Mouse (Mus musculus) lung, embryonic 16.5 days (tissue): ENCODE data around the gene Atp6v0a4. TPM values are rescaled to one million over a fixed set of nuclear protein-coding genes. Genes with fewer than 3 reads are reported as not detected.
A peak's percentile ranks its signal among the peaks of the same experiment; 100 is the strongest.

Experiments used
- ATAC-seq: fragments of 200-750 bp; cut with Nextera tagmentation; 2 replicates; pipeline ENCODE4 v1.8.0; 2017; ENCODE audit warnings: low read depth, mild to moderate bottlenecking, moderate library complexity
- H3K27ac ChIP-seq: fragments of 300-500 bp; sonication (generic); 2 replicates; pipeline ENCODE4 v1.5.1; 2014; ENCODE audit warnings: mild to moderate bottlenecking, control low read depth, low read length
- H3K27me3 ChIP-seq: fragments of 300-500 bp; sonication (generic); 2 replicates; pipeline ENCODE4 v1.6.1; 2014; ENCODE audit warnings: low read depth, low read length, mixed read lengths; ENCODE audit not compliant: control insufficient read depth, insufficient read depth
- H3K36me3 ChIP-seq: fragments of 300-500 bp; sonication (generic); 2 replicates; pipeline ENCODE4 v1.6.1; 2014; ENCODE audit warnings: low read length; ENCODE audit not compliant: control insufficient read depth, insufficient read depth
- H3K4me1 ChIP-seq: fragments of 300-500 bp; sonication (generic); replicated peaks from 2 replicates; pipeline ENCODE4 v1.6.1; 2014; ENCODE audit warnings: low read length, mixed read lengths; ENCODE audit not compliant: control insufficient read depth, insufficient read depth
- H3K4me2 ChIP-seq: fragments of 300-500 bp; sonication (generic); 2 replicates; pipeline ENCODE4 v1.6.1; 2014; ENCODE audit warnings: low read depth, low read length, control low read depth
- H3K4me3 ChIP-seq: fragments of 300-500 bp; sonication (generic); 2 replicates; pipeline ENCODE4 v1.5.1; 2014; ENCODE audit warnings: mild to moderate bottlenecking, low read length, control low read depth
- H3K9ac ChIP-seq: fragments of 300-500 bp; sonication (generic); 2 replicates; pipeline ENCODE4 v1.6.1; 2014; ENCODE audit warnings: low read length, control low read depth
- H3K9me3 ChIP-seq: fragments of 300-500 bp; sonication (generic); 2 replicates; pipeline ENCODE4 v1.6.1; 2016; ENCODE audit warnings: low read length; ENCODE audit not compliant: control insufficient read depth
- WGBS: fragments of 180-500 bp; shearing (Covaris S2); extraction: QIAGEN DNeasy Blood & Tissue Kit; methylation state at CpG from one replicate; pipeline ENCODE4 v1.1.7; 2014; 5-methylcytosine and 5-hydroxymethylcytosine counted together
- polyA plus RNA-seq: library from polyadenylated mRNA; unstranded; fragments of >200 nt; fragmentation: Nextera tagmentation; extraction: Ambion mirVana; gene quantifications from 2 replicates; pipeline ENCODE4 v1.2.1, GENCODE M21; 2015

Gene Atp6v0a4
- polyA plus RNA-seq, 1 experiment from 2014 or later: 10.5 TPM

- WGBS: 56% methylated on average over 4 of the region's 4 CpGs
- H3K9me3 ChIP-seq: peaks cover 3% of the 10 kb centered on the region; the same call in 1 of the 2 replicates
- no peak overlapping the region; the same call in 1 of the 2 replicates for H3K27ac ChIP-seq
- H3K4me3 ChIP-seq: no peak overlapping the region
- H3K27me3 ChIP-seq: no peaks in the 10 kb centered on the region
- H3K9ac ChIP-seq: no peak overlapping the region
- H3K4me1 ChIP-seq: no peaks in the 10 kb centered on the region
- peak; percentile 43 for ATAC-seq
- no peak overlapping the region for H3K4me2 ChIP-seq
- H3K36me3 ChIP-seq: peaks cover 8% of the 10 kb centered on the region; the same call in 1 of the 2 replicates
Measured at GRCm38 (mm10) chr6:38131801-38132231, 7.4 kb upstream of the Atp6v0a4 start.

- Histone ChIP-seq H3K4me3 (no peak overlapping the region), H3K27ac (no peak overlapping the region), H3K27me3 (no peaks in the 10 kb centered on the region), H3K36me3 (peaks cover 8% of the 10 kb centered on the region; the same call in 1 of the 2 replicates), H3K9ac (no peak overlapping the region), H3K4me1 (no peaks in the 10 kb centered on the region), H3K4me2 (no peak overlapping the region), H3K9me3 (peaks cover 3% of the 10 kb centered on the region; the same call in 1 of the 2 replicates)
- ATAC-seq: no peak
- 96% methylated on average over 5 of the region's 5 CpGs for WGBS
Measured at GRCm38 (mm10) chr6:38129883-38130282, 5.5 kb upstream of the Atp6v0a4 start.

GRCm38 (mm10) chr6:38128115-38128514 is 3.7 kb upstream of the Atp6v0a4 start:
- Histone ChIP-seq H3K36me3 (peaks cover 6% of the 10 kb centered on the region; the same call in 1 of the 2 replicates), H3K27me3 (no peaks in the 10 kb centered on the region), H3K27ac (no peak overlapping the region), H3K4me2 (no peak overlapping the region), H3K9me3 (peaks cover 3% of the 10 kb centered on the region; the same call in 1 of the 2 replicates), H3K4me3 (no peak overlapping the region), H3K4me1 (peaks cover 8% of the 10 kb centered on the region), H3K9ac (no peak overlapping the region)
- 85% methylated on average over 14 of the region's 14 CpGs for WGBS
- no peak for ATAC-seq

GRCm38 (mm10) chr6:38125462-38125861 is 1.1 kb upstream of the Atp6v0a4 start:
- ATAC-seq: no peak
- H3K4me3 ChIP-seq: no peak overlapping the region
- H3K4me2 ChIP-seq: no peak overlapping the region
- H3K27me3 ChIP-seq: no peaks in the 10 kb centered on the region
- H3K36me3 ChIP-seq: peaks cover 6% of the 10 kb centered on the region; the same call in 1 of the 2 replicates
- H3K4me1 ChIP-seq: peaks cover 8% of the 10 kb centered on the region
- peaks cover 3% of the 10 kb centered on the region; the same call in 1 of the 2 replicates for H3K9me3 ChIP-seq
- no peak overlapping the region for H3K27ac ChIP-seq
- H3K9ac ChIP-seq: no peak overlapping the region
- WGBS: 87% methylated on average over 3 of the region's 3 CpGs

GRCm38 (mm10) chr6:38124882-38125281 is 496 bp upstream of the Atp6v0a4 start:
- Histone ChIP-seq H3K27ac (no peak overlapping the region), H3K9me3 (peaks cover under 1% of the 10 kb centered on the region; the same call in 1 of the 2 replicates), H3K27me3 (no peaks in the 10 kb centered on the region), H3K4me1 (peaks cover 8% of the 10 kb centered on the region), H3K4me2 (no peak overlapping the region), H3K4me3 (no peak overlapping the region), H3K36me3 (peaks cover 4% of the 10 kb centered on the region; the same call in 1 of the 2 replicates), H3K9ac (no peak overlapping the region)
- no peak for ATAC-seq
- 91% methylated on average over 5 of the region's 5 CpGs for WGBS

GRCm38 (mm10) chr6:38123471-38124206 is 747 bp downstream of the Atp6v0a4 start:
- Histone ChIP-seq H3K4me3 (no peak overlapping the region), H3K27ac (no peak overlapping the region), H3K4me2 (no peak overlapping the region), H3K4me1 (peaks cover 8% of the 10 kb centered on the region), H3K9ac (no peak overlapping the region), H3K27me3 (no peaks in the 10 kb centered on the region), H3K36me3 (no peaks in the 10 kb centered on the region), H3K9me3 (no peaks in the 10 kb centered on the region)
- 66% methylated on average over 18 of the region's 18 CpGs for WGBS
- ATAC-seq: no peak

- H3K4me3 ChIP-seq: no peak overlapping the region
- 57% methylated on average over 6 of the region's 6 CpGs for WGBS
- H3K9me3 ChIP-seq: no peaks in the 10 kb centered on the region
- H3K9ac ChIP-seq: no peak overlapping the region
- H3K27me3 ChIP-seq: no peaks in the 10 kb centered on the region
- peaks cover 8% of the 10 kb centered on the region for H3K4me1 ChIP-seq
- no peaks in the 10 kb centered on the region for H3K36me3 ChIP-seq
- no peak overlapping the region for H3K27ac ChIP-seq
- H3K4me2 ChIP-seq: no peak overlapping the region
- ATAC-seq: 0 out of 2 replicates have a peak, but pooled peaks have one; percentile 45
Measured at GRCm38 (mm10) chr6:38122791-38123190, 1.6 kb downstream of the Atp6v0a4 start.

GRCm38 (mm10) chr6:38121843-38122242 is 2.5 kb downstream of the Atp6v0a4 start:
- no peak overlapping the region for H3K4me2 ChIP-seq
- H3K4me3 ChIP-seq: no peak overlapping the region
- H3K9me3 ChIP-seq: no peaks in the 10 kb centered on the region
- no peak overlapping the region for H3K9ac ChIP-seq
- H3K27me3 ChIP-seq: no peaks in the 10 kb centered on the region
- 69% methylated on average over 5 of the region's 5 CpGs for WGBS
- ATAC-seq: no peak
- no peaks in the 10 kb centered on the region for H3K36me3 ChIP-seq
- peaks cover 8% of the 10 kb centered on the region for H3K4me1 ChIP-seq
- no peak overlapping the region for H3K27ac ChIP-seq

GRCm38 (mm10) chr6:38120681-38121371 is 3.6 kb downstream of the Atp6v0a4 start:
- H3K4me3 ChIP-seq: no peak overlapping the region
- peak overlapping the region; percentile 7; the same call in 1 of the 2 replicates for H3K4me2 ChIP-seq
- H3K9me3 ChIP-seq: no peaks in the 10 kb centered on the region
- peak overlapping the region; percentile 69; the same call in 1 of the 2 replicates for H3K27ac ChIP-seq
- no peaks in the 10 kb centered on the region for H3K27me3 ChIP-seq
- peak; percentile 88 for ATAC-seq
- H3K4me1 ChIP-seq: peaks cover 8% of the 10 kb centered on the region
- H3K36me3 ChIP-seq: no peaks in the 10 kb centered on the region
- no peak overlapping the region for H3K9ac ChIP-seq
- WGBS: 43% methylated on average over 8 of the region's 9 CpGs
